Mouse (Mus musculus) midbrain, embryonic 16.5 days (tissue): Measurements from ENCODE around the gene Ambra1. TPM values are rescaled to one million over a fixed set of nuclear protein-coding genes. Genes with fewer than 3 reads are reported as not detected.
A peak's percentile ranks its signal among the peaks of the same experiment; 100 is the strongest.

Experiments used
- ATAC-seq: fragments of 200-750 bp; cut with Nextera tagmentation; 2 replicates; pipeline ENCODE4 v1.8.0; 2017; ENCODE audit warnings: moderate TSS enrichment
- H3K27ac ChIP-seq: fragments of 300-500 bp; sonication (generic); 2 replicates; pipeline ENCODE4 v1.5.1; 2014; ENCODE audit warnings: mild to moderate bottlenecking, low read length, mixed read lengths
- H3K27me3 ChIP-seq: fragments of 300-500 bp; sonication (generic); 2 replicates; pipeline ENCODE4 v1.6.1; 2014; ENCODE audit warnings: low read depth, low read length, mixed read lengths; ENCODE audit not compliant: control insufficient read depth, insufficient read depth
- H3K36me3 ChIP-seq: fragments of 300-500 bp; sonication (generic); 2 replicates; pipeline ENCODE4 v1.6.1; 2014; ENCODE audit warnings: mild to moderate bottlenecking, low read length, moderate library complexity, mixed read lengths; ENCODE audit not compliant: control insufficient read depth, insufficient read depth
- H3K4me1 ChIP-seq: fragments of 300-500 bp; sonication (generic); 2 replicates; pipeline ENCODE4 v1.6.1; 2014; ENCODE audit warnings: mild to moderate bottlenecking, low read length, mixed read lengths; ENCODE audit not compliant: control insufficient read depth, insufficient read depth
- H3K4me2 ChIP-seq: fragments of 300-500 bp; sonication (generic); 2 replicates; pipeline ENCODE4 v1.6.1; 2014; ENCODE audit warnings: mild to moderate bottlenecking, low read length, mixed read lengths
- H3K4me3 ChIP-seq: fragments of 300-500 bp; sonication (generic); 2 replicates; pipeline ENCODE4 v1.5.1; 2014; ENCODE audit warnings: low read depth, mild to moderate bottlenecking, low read length, moderate library complexity, mixed read lengths
- H3K9ac ChIP-seq: fragments of 300-500 bp; sonication (generic); 2 replicates; pipeline ENCODE4 v1.6.1; 2014; ENCODE audit warnings: low read depth, low read length, mixed read lengths
- H3K9me3 ChIP-seq: fragments of 300-500 bp; sonication (generic); replicated peaks from 2 replicates; pipeline ENCODE4 v1.6.1; 2014; ENCODE audit warnings: mild to moderate bottlenecking, low read length, mixed read lengths; ENCODE audit not compliant: control insufficient read depth, poor library complexity, severe bottlenecking
- WGBS: fragments of 180-500 bp; shearing (Covaris S2); extraction: QIAGEN DNeasy Blood & Tissue Kit; methylation state at CpG from one replicate; pipeline ENCODE4 v1.1.7; 2014; 5-methylcytosine and 5-hydroxymethylcytosine counted together
- polyA plus RNA-seq: library from polyadenylated mRNA; unstranded; fragments of >200 nt; fragmentation: Nextera tagmentation; extraction: Ambion mirVana; gene quantifications from 2 replicates; pipeline ENCODE4 v1.2.1, GENCODE M21; 2015

Ambra1 gene
- polyA plus RNA-seq, 1 experiment from 2014 or later, result 27.6 TPM

- no peaks in the 10 kb centered on the region for H3K36me3 ChIP-seq
- H3K4me2 ChIP-seq, result no peak overlapping the region
- H3K9me3 ChIP-seq, result no peaks in the 10 kb centered on the region
- H3K27me3 ChIP-seq, result no peaks in the 10 kb centered on the region
- no peak for ATAC-seq
- H3K4me1 ChIP-seq, result 0 out of 2 replicates have a peak, but pooled peaks cover 3% of the 10 kb centered on the region
- 96% methylated on average over 1 of the region's 1 CpGs for WGBS
- no peak overlapping the region for H3K27ac ChIP-seq
- H3K4me3 ChIP-seq, result no peak overlapping the region
- no peak overlapping the region for H3K9ac ChIP-seq
Measured at GRCm38 (mm10) chr2:91835031-91835430, 105.1 kb downstream of the Ambra1 start.

GRCm38 (mm10) chr2:91835631-91836030 is 105.7 kb downstream of the Ambra1 start:
- Histone ChIP-seq H3K4me2 (no peak overlapping the region), H3K36me3 (no peaks in the 10 kb centered on the region)

GRCm38 (mm10) chr2:91844085-91844484 is 114.2 kb downstream of the Ambra1 start:
- no peaks in the 10 kb centered on the region for H3K4me1 ChIP-seq
- H3K9ac ChIP-seq, result no peak overlapping the region
- no peaks in the 10 kb centered on the region for H3K27me3 ChIP-seq
- ATAC-seq, result no peak
- no peak overlapping the region for H3K27ac ChIP-seq
- H3K36me3 ChIP-seq, result no peaks in the 10 kb centered on the region
- H3K4me2 ChIP-seq, result no peak overlapping the region
- WGBS, result 65% methylated on average over 1 of the region's 1 CpGs
- H3K4me3 ChIP-seq, result no peak overlapping the region
- no peaks in the 10 kb centered on the region for H3K9me3 ChIP-seq

More at GRCm38 (mm10) chr2:91835631-91836030, 105.7 kb downstream of the Ambra1 start:
- no peaks in the 10 kb centered on the region for H3K27me3 ChIP-seq
- no peak overlapping the region for H3K9ac ChIP-seq
- WGBS, result 90% methylated on average over 3 of the region's 3 CpGs
- no peak for ATAC-seq
- no peak overlapping the region for H3K27ac ChIP-seq
- no peaks in the 10 kb centered on the region for H3K9me3 ChIP-seq
- 0 out of 2 replicates have a peak, but pooled peaks cover 3% of the 10 kb centered on the region for H3K4me1 ChIP-seq
- H3K4me3 ChIP-seq, result no peak overlapping the region

GRCm38 (mm10) chr2:91852446-91853191 is 122.7 kb downstream of the Ambra1 start:
- H3K4me1 ChIP-seq, result peaks cover 5% of the 10 kb centered on the region
- H3K9me3 ChIP-seq, result no peaks in the 10 kb centered on the region
- H3K27me3 ChIP-seq, result no peaks in the 10 kb centered on the region
- 11% methylated on average over 2 of the region's 2 CpGs for WGBS
- 0 out of 2 replicates have a peak, but pooled peaks have one; percentile 21 for ATAC-seq
- no peak overlapping the region for H3K9ac ChIP-seq
- H3K4me2 ChIP-seq, result no peak overlapping the region
- H3K27ac ChIP-seq, result 0 out of 2 replicates have a peak overlapping the region, but pooled peaks have one; percentile 2
- H3K4me3 ChIP-seq, result no peak overlapping the region
- H3K36me3 ChIP-seq, result no peaks in the 10 kb centered on the region

- H3K4me3 ChIP-seq, result no peak overlapping the region
- no peaks in the 10 kb centered on the region for H3K36me3 ChIP-seq
- H3K4me1 ChIP-seq, result peaks cover 5% of the 10 kb centered on the region
- H3K9me3 ChIP-seq, result no peaks in the 10 kb centered on the region
- WGBS, result 69% methylated on average over 6 of the region's 6 CpGs
- H3K27ac ChIP-seq, result no peak overlapping the region
- no peak overlapping the region for H3K9ac ChIP-seq
- no peak for ATAC-seq
- H3K27me3 ChIP-seq, result no peaks in the 10 kb centered on the region
- H3K4me2 ChIP-seq, result no peak overlapping the region
Measured at GRCm38 (mm10) chr2:91854575-91854974, 124.6 kb downstream of the Ambra1 start.

GRCm38 (mm10) chr2:91856958-91857357 is 127.0 kb downstream of the Ambra1 start:
- ATAC-seq, result no peak
- no peak overlapping the region for H3K4me2 ChIP-seq
- H3K27me3 ChIP-seq, result no peaks in the 10 kb centered on the region
- H3K27ac ChIP-seq, result no peak overlapping the region
- H3K4me1 ChIP-seq, result peaks cover 5% of the 10 kb centered on the region
- no peaks in the 10 kb centered on the region for H3K9me3 ChIP-seq
- H3K36me3 ChIP-seq, result no peaks in the 10 kb centered on the region
- 64% methylated on average over 3 of the region's 3 CpGs for WGBS
- no peak overlapping the region for H3K4me3 ChIP-seq
- no peak overlapping the region for H3K9ac ChIP-seq

- H3K36me3 ChIP-seq, result no peaks in the 10 kb centered on the region
- H3K4me1 ChIP-seq, result no peaks in the 10 kb centered on the region
- no peaks in the 10 kb centered on the region for H3K27me3 ChIP-seq
- WGBS, result 57% methylated on average over 4 of the region's 4 CpGs
- no peak overlapping the region for H3K4me2 ChIP-seq
- no peak overlapping the region for H3K27ac ChIP-seq
- ATAC-seq, result no peak
- no peaks in the 10 kb centered on the region for H3K9me3 ChIP-seq
- no peak overlapping the region for H3K4me3 ChIP-seq
- H3K9ac ChIP-seq, result no peak overlapping the region
Measured at GRCm38 (mm10) chr2:91859423-91859822, 129.5 kb downstream of the Ambra1 start.

- peak; percentile 72 for ATAC-seq
Measured at GRCm38 (mm10) chr2:91870754-91871153, 140.8 kb downstream of the Ambra1 start.

GRCm38 (mm10) chr2:91871225-91871624 is 141.3 kb downstream of the Ambra1 start:
- Histone ChIP-seq H3K9me3 (no peaks in the 10 kb centered on the region), H3K4me1 (peaks cover 5% of the 10 kb centered on the region), H3K4me3 (no peak overlapping the region), H3K27me3 (no peaks in the 10 kb centered on the region), H3K27ac (peak overlapping the region; percentile 55), H3K4me2 (no peak overlapping the region), H3K36me3 (no peaks in the 10 kb centered on the region), H3K9ac (no peak overlapping the region)
- no peak for ATAC-seq
- 65% methylated on average over 1 of the region's 1 CpGs for WGBS

More at GRCm38 (mm10) chr2:91870754-91871153, 140.8 kb downstream of the Ambra1 start:
- H3K27ac ChIP-seq, result peak overlapping the region; percentile 55
- peaks cover 5% of the 10 kb centered on the region for H3K4me1 ChIP-seq
- H3K4me3 ChIP-seq, result no peak overlapping the region
- no peaks in the 10 kb centered on the region for H3K36me3 ChIP-seq
- H3K4me2 ChIP-seq, result 0 out of 2 replicates have a peak overlapping the region, but pooled peaks have one; percentile 19
- H3K27me3 ChIP-seq, result no peaks in the 10 kb centered on the region
- no peaks in the 10 kb centered on the region for H3K9me3 ChIP-seq
- WGBS, result 56% methylated on average over 8 of the region's 8 CpGs
- H3K9ac ChIP-seq, result no peak overlapping the region
